Mouse (Mus musculus) E14TG2a.4 (cell line): ENCODE data around the gene Ube2t.

Experiments used
- CTCF ChIP-seq: conservative IDR thresholded peaks from 2 replicates; pipeline ENCODE4 v1.5.1; 2014; ENCODE audit warnings: low read length
- POU5F1 ChIP-seq: IDR thresholded peaks from 2 replicates; pipeline ENCODE4 v1.6.1; 2014; ENCODE audit warnings: low read length, borderline replicate concordance

GRCm38 (mm10) chr1:135000527-135000926 is 38.2 kb downstream of the Ube2t start:
- no peak for TF ChIP-seq CTCF
- no peak for TF ChIP-seq POU5F1
